Mouse (Mus musculus): ENCODE data around the gene Tbc1d19.

DNA sequence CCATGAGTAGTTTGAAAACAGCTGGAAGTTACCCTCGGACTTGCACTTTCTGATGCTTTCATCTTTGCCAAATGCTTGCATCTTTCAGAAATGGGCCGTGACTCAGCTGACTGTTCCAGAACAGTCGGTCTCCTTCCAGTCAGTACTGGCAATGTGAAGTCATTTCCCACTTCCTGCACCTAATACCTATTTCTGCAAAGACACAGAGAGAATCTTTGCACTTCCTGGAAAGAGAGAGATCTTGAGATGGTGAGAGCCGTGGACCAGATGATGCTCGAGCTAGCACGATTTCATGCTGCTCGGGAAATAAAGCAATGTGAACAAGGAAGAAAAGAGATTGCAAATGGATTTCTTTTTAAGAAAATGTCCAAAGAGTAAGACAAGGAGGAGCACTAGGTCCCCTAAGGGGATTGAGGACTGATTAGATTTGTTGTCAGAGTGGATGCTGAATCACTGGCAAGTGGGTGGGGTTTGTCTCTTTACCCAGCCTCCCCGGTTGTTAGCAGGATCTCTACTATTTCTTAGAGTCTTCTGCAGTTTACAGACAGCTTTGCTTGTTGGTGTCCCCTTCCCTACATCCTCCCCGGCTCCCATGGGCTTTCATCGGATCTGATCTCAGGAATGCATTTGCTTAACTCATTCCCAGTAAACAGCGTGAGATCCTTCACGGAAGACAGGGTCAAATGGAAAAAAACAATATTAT, 24.4 kb upstream of the Tbc1d19 start:
- TF ChIP-seq GATA1 (IDR thresholded peaks at IDR 0.05; ENCODE audit: borderline replicate concordance, low read length) (no peak), FLI1 (IDR thresholded peaks at IDR 0.05; ENCODE audit: low read length) (no peak)
